Mouse (Mus musculus) CH12F3 (cell line): ENCODE data around the gene Stum.
"Not testable (repeated sequence)": the region's sequence is repeated elsewhere in the genome, so short reads cannot be mapped to it uniquely, and the experiment has no call there.

Source experiments
- in situ Hi-C: fragments of 300-500 bp; cut with MboI; formaldehyde crosslinking; loops from 2 replicates; pipeline ENCODE4 v1.14.3; 2020; ENCODE audit warnings: low sequenced_read_pairs

Gene Stum

DNA sequence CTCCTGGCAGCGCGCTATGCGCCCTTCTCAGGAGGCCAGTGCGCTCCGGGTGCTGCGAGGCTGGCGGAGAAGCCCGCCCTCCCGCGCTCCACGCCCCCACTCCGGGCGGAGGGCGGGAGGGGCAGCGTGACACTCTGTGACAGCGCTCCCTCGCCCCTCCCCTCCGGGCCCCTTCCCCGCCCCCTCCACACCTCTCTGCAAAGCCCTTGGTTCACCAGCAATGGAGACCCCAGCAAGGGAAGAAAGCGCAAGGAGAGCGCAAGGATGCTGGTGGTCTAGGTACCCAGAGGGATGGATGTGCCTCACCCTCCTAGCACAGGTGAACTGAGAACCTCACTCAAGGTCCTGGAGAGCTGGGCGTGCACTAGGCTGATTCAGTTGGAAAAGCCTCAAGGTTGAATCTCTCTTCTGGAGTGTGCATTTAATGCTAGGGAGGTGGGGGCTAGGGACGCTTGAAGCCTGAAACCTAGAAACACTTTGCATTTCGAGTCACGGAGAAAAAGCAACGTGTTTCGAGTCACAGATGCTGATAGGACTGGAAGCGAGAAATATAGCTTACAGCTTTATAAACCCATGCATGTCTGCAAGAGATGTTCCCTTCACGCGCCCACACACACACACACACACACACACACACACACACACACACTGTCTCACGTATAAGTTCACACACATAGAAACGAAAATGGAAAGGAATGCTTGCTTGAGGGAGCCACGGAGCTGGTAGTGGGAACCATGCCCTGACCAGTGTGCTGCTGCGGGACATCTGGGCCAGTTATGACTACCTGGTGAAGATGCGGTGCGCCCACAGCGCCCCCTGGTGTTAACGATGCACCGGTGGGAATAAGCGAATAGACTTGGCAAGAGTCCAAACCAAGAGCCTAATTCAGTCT is at the start of gene Stum:
TSS of gene Stum (minus strand) at position 106 of the 893 bp plus-strand sequence.
- in situ Hi-C loops, result no loop called here

- in situ Hi-C loops, result loop anchor here (25.0 kb wide), 1 partner anchor 270 kb away; the partner anchor contains the start of gene Psen2
These were observed 49.4 kb upstream of the Stum start for GRCm38 (mm10) chr1:180532671-180533070.

- in situ Hi-C loops, result loop anchor here (25.0 kb wide), 1 partner anchor 268 kb away; the partner anchor contains the start of gene Psen2
These were observed 47.4 kb upstream of the Stum start for GRCm38 (mm10) chr1:180530457-180531263.

GRCm38 (mm10) chr1:180529847-180530246 is 46.5 kb upstream of the Stum start:
- in situ Hi-C loops, result loop anchor here (25.0 kb wide), 1 partner anchor 268 kb away; the partner anchor contains the start of gene Psen2

DNA sequence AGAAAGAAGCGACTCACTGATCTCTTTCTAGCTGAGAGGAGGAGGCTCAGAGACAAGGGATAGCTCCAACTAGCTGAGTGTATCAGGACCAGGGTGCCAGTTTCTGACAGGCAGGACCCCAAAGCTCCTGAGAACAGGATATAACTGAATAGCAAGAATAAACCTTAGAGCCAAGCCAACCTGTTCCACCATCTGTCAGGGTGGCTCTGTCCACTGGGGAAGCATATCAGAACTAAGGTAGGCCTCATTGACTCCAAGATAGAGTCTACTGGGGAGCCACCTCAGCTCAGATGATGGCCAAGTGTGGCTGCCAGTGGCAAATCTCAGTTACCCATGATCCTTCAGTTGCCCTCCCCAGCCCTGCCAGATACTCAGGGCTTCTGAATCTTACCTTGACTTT is 42.0 kb upstream of the Stum start:
- in situ Hi-C loops, result loop anchor here (25.0 kb wide), 1 partner anchor 263 kb away; the partner anchor contains the start of gene Psen2

- in situ Hi-C loops, result no loop called here
These were observed 40.0 kb upstream of the Stum start for GRCm38 (mm10) chr1:180523320-180523719.

DNA sequence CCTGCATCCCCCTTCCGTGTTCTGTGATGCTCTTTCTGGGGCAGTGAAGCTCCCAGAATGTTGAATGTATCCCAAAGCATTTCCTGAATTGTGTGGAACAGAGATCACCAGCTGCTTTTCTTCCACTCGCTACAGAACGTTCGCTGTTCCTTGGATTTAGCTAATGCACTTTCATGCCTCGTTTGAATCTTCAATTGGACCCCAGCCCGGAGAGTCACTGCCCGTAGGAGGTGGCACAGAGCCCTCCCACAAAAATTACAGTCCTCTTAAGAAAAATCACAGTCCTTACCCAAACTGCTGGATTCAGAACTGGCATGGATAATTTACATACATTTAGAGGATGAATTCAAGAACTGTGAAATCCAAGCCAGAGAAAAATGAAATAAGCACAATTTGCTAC is 36.9 kb upstream of the Stum start:
- in situ Hi-C loops, result no loop called here

DNA sequence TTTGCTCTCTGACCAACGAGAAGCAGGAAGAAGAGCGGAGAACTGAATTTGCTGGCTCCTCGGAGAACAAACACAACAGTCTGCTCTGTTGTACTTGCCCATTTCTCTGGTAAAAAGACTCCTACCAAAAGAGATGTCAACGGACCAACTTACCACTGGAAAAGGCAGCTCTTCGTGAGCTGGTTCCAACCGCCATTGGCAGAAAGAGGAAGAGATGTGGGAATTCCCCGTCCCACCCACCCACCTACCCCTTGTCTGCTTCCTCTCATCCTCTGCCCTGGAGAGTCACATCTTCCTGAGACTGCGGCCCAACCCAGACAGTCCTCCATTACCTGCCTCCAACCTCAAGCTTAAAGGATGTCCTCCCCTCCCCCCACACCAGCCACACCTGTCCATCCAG is 36.2 kb upstream of the Stum start:
- in situ Hi-C loops, result no loop called here

- in situ Hi-C loops, result not testable (repeated sequence)
These were observed 35.6 kb upstream of the Stum start for GRCm38 (mm10) chr1:180518899-180519298.

GRCm38 (mm10) chr1:180518412-180518811 is 35.1 kb upstream of the Stum start:
- in situ Hi-C loops, result no loop called here

GRCm38 (mm10) chr1:180517390-180518054 is 34.2 kb upstream of the Stum start:
- in situ Hi-C loops, result no loop called here

DNA sequence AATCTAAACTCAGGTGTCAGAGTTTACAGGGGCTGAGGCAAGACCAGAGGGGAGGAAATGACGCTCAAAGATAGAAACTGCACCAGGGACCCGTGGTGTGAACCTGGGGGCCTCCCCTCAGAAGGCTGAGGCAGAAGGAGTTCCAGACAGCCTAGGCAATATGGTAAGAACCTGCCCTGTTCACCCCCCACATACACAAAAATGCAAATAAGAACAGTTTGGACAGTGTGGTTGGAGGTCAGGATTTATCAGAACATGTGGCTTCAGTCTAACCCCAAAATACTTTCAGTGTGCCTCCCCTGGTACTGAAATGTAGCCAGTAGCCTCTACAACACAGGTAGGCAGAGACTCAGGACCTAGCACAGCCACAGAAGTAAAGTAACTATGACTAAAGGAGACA is 30.8 kb upstream of the Stum start:
- in situ Hi-C loops, result no loop called here

- in situ Hi-C loops, result no loop called here
These were observed 27.6 kb upstream of the Stum start for GRCm38 (mm10) chr1:180510879-180511278.

- in situ Hi-C loops, result no loop called here
These were observed 27.1 kb upstream of the Stum start for GRCm38 (mm10) chr1:180510442-180510841.

- in situ Hi-C loops, result no loop called here
These were observed 25.4 kb upstream of the Stum start for GRCm38 (mm10) chr1:180508662-180509061.

DNA sequence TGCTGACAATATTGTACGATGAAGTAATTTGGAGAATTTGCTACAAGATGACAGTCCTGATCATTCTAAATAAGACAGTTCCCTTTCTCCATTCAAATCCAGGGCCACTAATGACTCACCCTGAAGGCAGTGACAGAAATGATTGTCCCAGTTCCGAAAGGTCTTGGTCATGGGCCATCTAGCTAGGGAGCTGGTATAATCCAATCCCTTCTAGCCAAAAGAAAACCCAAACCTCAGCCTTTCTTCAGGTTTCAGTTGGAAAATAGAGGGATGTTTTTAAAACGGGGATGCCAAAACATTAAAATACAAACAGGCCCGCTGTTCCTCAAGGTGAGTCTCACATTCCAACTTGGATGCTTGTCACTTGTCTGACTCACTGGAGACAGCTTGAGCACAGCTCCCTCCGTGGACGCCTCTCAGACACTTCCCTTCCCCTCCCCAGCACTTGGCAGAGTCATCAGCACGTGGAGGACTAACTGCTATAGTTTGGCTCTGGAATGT is 24.0 kb upstream of the Stum start:
- in situ Hi-C loops, result no loop called here

GRCm38 (mm10) chr1:180506341-180506740 is 23.0 kb upstream of the Stum start:
- in situ Hi-C loops, result no loop called here

- in situ Hi-C loops, result no loop called here
These were observed 21.6 kb upstream of the Stum start for GRCm38 (mm10) chr1:180504899-180505298.

GRCm38 (mm10) chr1:180503484-180503883 is 20.2 kb upstream of the Stum start:
- in situ Hi-C loops, result no loop called here

- in situ Hi-C loops, result no loop called here
These were observed 19.3 kb upstream of the Stum start for GRCm38 (mm10) chr1:180502566-180502965.

DNA sequence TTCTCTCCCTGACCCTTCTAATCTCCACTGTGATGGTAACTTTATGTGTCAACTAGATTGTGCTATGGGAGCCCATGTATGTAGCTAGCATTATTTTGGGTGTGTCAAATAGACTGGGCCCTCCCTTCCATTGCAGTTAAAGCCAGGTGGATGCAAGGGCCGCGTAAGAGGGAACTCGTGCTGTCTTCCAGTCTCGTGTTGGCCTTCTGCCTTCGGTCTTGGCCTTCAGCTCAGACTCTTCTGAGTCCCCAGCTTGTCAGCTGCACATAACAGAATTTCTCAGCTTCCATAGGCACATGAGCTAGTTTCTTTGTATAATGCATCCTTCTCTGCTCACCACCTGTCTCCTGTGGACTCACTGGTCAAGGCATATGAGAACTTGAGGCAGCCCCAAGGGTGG is 17.3 kb upstream of the Stum start:
- in situ Hi-C loops, result no loop called here
